Mouse (Mus musculus): ENCODE measurements around the gene Sptb. TPM values are rescaled to one million over a fixed set of nuclear protein-coding genes. Genes with fewer than 3 reads are reported as not detected.

The Sptb gene
- polyA plus RNA-seq, 1 experiment from 2014 or later, result 1.3 TPM

- Histone ChIP-seq H3K9me3 (ENCODE audit: control insufficient read depth, low read length) (no peaks in the 10 kb centered on the region), H3K9ac (ENCODE audit: low read length) (no peak overlapping the region), H3K27me3 (ENCODE audit: control insufficient read depth, insufficient read depth, low read depth, low read length) (no peaks in the 10 kb centered on the region), H3K4me3 (ENCODE audit: low read length) (no peak overlapping the region), H3K4me2 (ENCODE audit: low read depth, low read length) (0 out of 2 replicates have a peak overlapping the region, but pooled peaks have one; percentile 40), H3K27ac (ENCODE audit: low read length) (no peak overlapping the region), H3K4me1 (replicated peaks; ENCODE audit: control insufficient read depth, insufficient read depth, low read length) (no peaks in the 10 kb centered on the region), H3K36me3 (ENCODE audit: control insufficient read depth, insufficient read depth, low read length) (no peaks in the 10 kb centered on the region)
- WGBS, result 40% methylated on average over 7 of the region's 7 CpGs
- ATAC-seq (ENCODE audit: low read depth), result no peak
Measured at GRCm38 (mm10) chr12:76677068-76677467, 33.3 kb downstream of the Sptb start.

GRCm38 (mm10) chr12:76676477-76676876, 33.9 kb downstream of the Sptb start:
- H3K4me1 ChIP-seq (replicated peaks; ENCODE audit: control insufficient read depth, insufficient read depth, low read length), result no peaks in the 10 kb centered on the region
- H3K4me2 ChIP-seq (ENCODE audit: low read depth, low read length), result peak overlapping the region; percentile 40; the same call in 1 of the 2 replicates
- H3K36me3 ChIP-seq (ENCODE audit: control insufficient read depth, insufficient read depth, low read length), result no peaks in the 10 kb centered on the region
- H3K27ac ChIP-seq (ENCODE audit: low read length), result no peak overlapping the region
- H3K27me3 ChIP-seq (ENCODE audit: control insufficient read depth, insufficient read depth, low read depth, low read length), result no peaks in the 10 kb centered on the region
- H3K9me3 ChIP-seq (ENCODE audit: control insufficient read depth, low read length), result no peaks in the 10 kb centered on the region
- H3K9ac ChIP-seq (ENCODE audit: low read length), result no peak overlapping the region; the same call in 1 of the 2 replicates
- peak overlapping the region; percentile 12; the same call in 1 of the 2 replicates for H3K4me3 ChIP-seq (ENCODE audit: low read length)
- ATAC-seq (ENCODE audit: low read depth), result peak; percentile 60
- WGBS, result 36% methylated on average over 22 of the region's 22 CpGs

GRCm38 (mm10) chr12:76675364-76675763, 35.0 kb downstream of the Sptb start:
- Histone ChIP-seq H3K9ac (ENCODE audit: low read length) (no peak overlapping the region), H3K4me1 (replicated peaks; ENCODE audit: control insufficient read depth, insufficient read depth, low read length) (no peaks in the 10 kb centered on the region), H3K27me3 (ENCODE audit: control insufficient read depth, insufficient read depth, low read depth, low read length) (no peaks in the 10 kb centered on the region), H3K4me3 (ENCODE audit: low read length) (no peak overlapping the region), H3K27ac (ENCODE audit: low read length) (no peak overlapping the region), H3K4me2 (ENCODE audit: low read depth, low read length) (no peak overlapping the region), H3K36me3 (ENCODE audit: control insufficient read depth, insufficient read depth, low read length) (no peaks in the 10 kb centered on the region), H3K9me3 (ENCODE audit: control insufficient read depth, low read length) (no peaks in the 10 kb centered on the region)
- WGBS, result 63% methylated on average over 5 of the region's 5 CpGs
- ATAC-seq (ENCODE audit: low read depth), result no peak

GRCm38 (mm10) chr12:76673794-76674222, 36.5 kb downstream of the Sptb start:
- peaks cover 8% of the 10 kb centered on the region; the same call in 1 of the 2 replicates for H3K4me1 ChIP-seq (replicated peaks; ENCODE audit: control insufficient read depth, insufficient read depth, low read length)
- H3K36me3 ChIP-seq (ENCODE audit: control insufficient read depth, insufficient read depth, low read length), result no peaks in the 10 kb centered on the region
- 59% methylated on average over 12 of the region's 12 CpGs for WGBS
- no peak overlapping the region for H3K9ac ChIP-seq (ENCODE audit: low read length)
- no peaks in the 10 kb centered on the region for H3K27me3 ChIP-seq (ENCODE audit: control insufficient read depth, insufficient read depth, low read depth, low read length)
- no peak overlapping the region for H3K27ac ChIP-seq (ENCODE audit: low read length)
- H3K4me3 ChIP-seq (ENCODE audit: low read length), result no peak overlapping the region
- H3K9me3 ChIP-seq (ENCODE audit: control insufficient read depth, low read length), result no peaks in the 10 kb centered on the region
- no peak for ATAC-seq (ENCODE audit: low read depth)
- H3K4me2 ChIP-seq (ENCODE audit: low read depth, low read length), result no peak overlapping the region

GRCm38 (mm10) chr12:76672008-76672407, 38.3 kb downstream of the Sptb start:
- WGBS, result 79% methylated on average over 8 of the region's 8 CpGs
- H3K9me3 ChIP-seq (ENCODE audit: control insufficient read depth, low read length), result no peaks in the 10 kb centered on the region
- no peak overlapping the region for H3K4me3 ChIP-seq (ENCODE audit: low read length)
- H3K4me1 ChIP-seq (replicated peaks; ENCODE audit: control insufficient read depth, insufficient read depth, low read length), result peaks cover 8% of the 10 kb centered on the region; the same call in 1 of the 2 replicates
- no peak overlapping the region for H3K27ac ChIP-seq (ENCODE audit: low read length)
- no peak overlapping the region for H3K9ac ChIP-seq (ENCODE audit: low read length)
- no peak overlapping the region for H3K4me2 ChIP-seq (ENCODE audit: low read depth, low read length)
- H3K27me3 ChIP-seq (ENCODE audit: control insufficient read depth, insufficient read depth, low read depth, low read length), result no peaks in the 10 kb centered on the region
- H3K36me3 ChIP-seq (ENCODE audit: control insufficient read depth, insufficient read depth, low read length), result no peaks in the 10 kb centered on the region
- no peak for ATAC-seq (ENCODE audit: low read depth)

GRCm38 (mm10) chr12:76670533-76671086, 39.7 kb downstream of the Sptb start:
- H3K27ac ChIP-seq (ENCODE audit: low read length), result no peak overlapping the region
- H3K4me1 ChIP-seq (replicated peaks; ENCODE audit: control insufficient read depth, insufficient read depth, low read length), result peaks cover 8% of the 10 kb centered on the region; the same call in 1 of the 2 replicates
- H3K4me3 ChIP-seq (ENCODE audit: low read length), result no peak overlapping the region
- no peak overlapping the region for H3K9ac ChIP-seq (ENCODE audit: low read length)
- ATAC-seq (ENCODE audit: low read depth), result peak; percentile 68
- H3K36me3 ChIP-seq (ENCODE audit: control insufficient read depth, insufficient read depth, low read length), result no peaks in the 10 kb centered on the region
- no peaks in the 10 kb centered on the region for H3K9me3 ChIP-seq (ENCODE audit: control insufficient read depth, low read length)
- no peak overlapping the region for H3K4me2 ChIP-seq (ENCODE audit: low read depth, low read length)
- H3K27me3 ChIP-seq (ENCODE audit: control insufficient read depth, insufficient read depth, low read depth, low read length), result no peaks in the 10 kb centered on the region
- 32% methylated on average over 13 of the region's 13 CpGs for WGBS

- Histone ChIP-seq H3K27ac (ENCODE audit: low read length) (no peak overlapping the region), H3K4me2 (ENCODE audit: low read depth, low read length) (no peak overlapping the region), H3K27me3 (ENCODE audit: control insufficient read depth, insufficient read depth, low read depth, low read length) (no peaks in the 10 kb centered on the region), H3K4me1 (replicated peaks; ENCODE audit: control insufficient read depth, insufficient read depth, low read length) (peaks cover 8% of the 10 kb centered on the region; the same call in 1 of the 2 replicates), H3K36me3 (ENCODE audit: control insufficient read depth, insufficient read depth, low read length) (no peaks in the 10 kb centered on the region), H3K4me3 (ENCODE audit: low read length) (no peak overlapping the region), H3K9ac (ENCODE audit: low read length) (no peak overlapping the region), H3K9me3 (ENCODE audit: control insufficient read depth, low read length) (no peaks in the 10 kb centered on the region)
- 23% methylated on average over 5 of the region's 5 CpGs for WGBS
- no peak for ATAC-seq (ENCODE audit: low read depth)
Measured at GRCm38 (mm10) chr12:76669956-76670530, 40.3 kb downstream of the Sptb start.

- Histone ChIP-seq H3K4me3 (ENCODE audit: low read length) (no peak overlapping the region), H3K36me3 (ENCODE audit: control insufficient read depth, insufficient read depth, low read length) (no peaks in the 10 kb centered on the region), H3K4me2 (ENCODE audit: low read depth, low read length) (no peak overlapping the region), H3K27ac (ENCODE audit: low read length) (no peak overlapping the region), H3K9ac (ENCODE audit: low read length) (no peak overlapping the region), H3K4me1 (replicated peaks; ENCODE audit: control insufficient read depth, insufficient read depth, low read length) (peaks cover 8% of the 10 kb centered on the region; the same call in 1 of the 2 replicates), H3K27me3 (ENCODE audit: control insufficient read depth, insufficient read depth, low read depth, low read length) (no peaks in the 10 kb centered on the region), H3K9me3 (ENCODE audit: control insufficient read depth, low read length) (no peaks in the 10 kb centered on the region)
- ATAC-seq (ENCODE audit: low read depth), result no peak
- 82% methylated on average over 7 of the region's 7 CpGs for WGBS
Measured at GRCm38 (mm10) chr12:76668654-76669419, 41.5 kb downstream of the Sptb start.

- Histone ChIP-seq H3K27ac (ENCODE audit: low read length) (no peak overlapping the region), H3K9me3 (ENCODE audit: control insufficient read depth, low read length) (0 out of 2 replicates have a peak, but pooled peaks cover 2% of the 10 kb centered on the region), H3K27me3 (ENCODE audit: control insufficient read depth, insufficient read depth, low read depth, low read length) (no peaks in the 10 kb centered on the region), H3K4me1 (replicated peaks; ENCODE audit: control insufficient read depth, insufficient read depth, low read length) (no peaks in the 10 kb centered on the region), H3K9ac (ENCODE audit: low read length) (no peak overlapping the region), H3K36me3 (ENCODE audit: control insufficient read depth, insufficient read depth, low read length) (no peaks in the 10 kb centered on the region), H3K4me3 (ENCODE audit: low read length) (no peak overlapping the region), H3K4me2 (ENCODE audit: low read depth, low read length) (no peak overlapping the region)
- no peak for ATAC-seq (ENCODE audit: low read depth)
- 54% methylated on average over 6 of the region's 6 CpGs for WGBS
Measured at GRCm38 (mm10) chr12:76651788-76652345, 58.5 kb downstream of the Sptb start.
